Mouse (Mus musculus): ENCODE data around the gene Lca5l.

DNA sequence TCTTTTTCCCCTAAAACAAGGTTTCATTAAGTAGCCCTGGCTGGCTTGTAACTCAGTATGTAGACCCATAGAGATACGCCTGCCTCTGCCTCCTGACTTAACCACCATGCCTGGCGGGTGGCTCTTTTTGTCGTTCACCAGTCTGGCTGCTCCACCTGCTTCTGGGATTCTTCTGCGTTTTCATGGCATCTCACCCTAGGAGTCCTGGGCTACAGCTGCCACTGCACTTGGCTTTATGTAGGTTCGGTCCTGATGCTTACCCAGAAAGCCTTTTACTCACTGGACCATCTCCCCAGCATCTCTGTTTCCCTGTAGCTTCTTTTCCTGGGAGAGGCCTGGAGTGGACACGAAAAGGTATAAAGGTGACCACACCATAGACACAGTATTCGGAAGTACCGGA lies 41.9 kb upstream of the Lca5l start:
- TF ChIP-seq CTCF (IDR thresholded peaks at IDR 0.05; ENCODE audit: low read depth, low read length) (no peak), POLR2A (IDR thresholded peaks at IDR 0.05; ENCODE audit: extremely low read depth, insufficient read depth, low read length) (no peak)

All from liver, adult 2 months (tissue).